Mouse (Mus musculus): ENCODE measurements around the gene 1500011B03Rik. TPM values are rescaled to one million over a fixed set of nuclear protein-coding genes. Genes with fewer than 3 reads are reported as not detected.

Gene 1500011B03Rik
- polyA plus RNA-seq, 1 experiment from 2014 or later = 91.9 TPM

- no peak overlapping the region for H3K27ac ChIP-seq (replicated peaks)
- H3K9ac ChIP-seq = no peak overlapping the region
- no peak for ATAC-seq (ENCODE audit: insufficient number of reproducible peaks, low FRiP score, low TSS enrichment, low read depth)
- H3K36me3 ChIP-seq = no peaks in the 10 kb centered on the region
- peaks cover 9% of the 10 kb centered on the region for H3K4me1 ChIP-seq
- no peak overlapping the region for H3K4me3 ChIP-seq (replicated peaks)
- H3K9me3 ChIP-seq (replicated peaks) = no peaks in the 10 kb centered on the region
- H3K4me2 ChIP-seq (replicated peaks) = no peak overlapping the region
- no peaks in the 10 kb centered on the region for H3K27me3 ChIP-seq
- 76% methylated on average over 7 of the region's 7 CpGs for WGBS
Measured at GRCm38 (mm10) chr5:114779956-114780489, 43.2 kb downstream of the 1500011B03Rik start.

GRCm38 (mm10) chr5:114776174-114776573, 47.1 kb downstream of the 1500011B03Rik start:
- Histone ChIP-seq H3K36me3 (no peaks in the 10 kb centered on the region), H3K4me1 (peaks cover 23% of the 10 kb centered on the region), H3K27ac (replicated peaks) (no peak overlapping the region), H3K9me3 (replicated peaks) (no peaks in the 10 kb centered on the region), H3K4me3 (replicated peaks) (peak overlapping the region; percentile 99; the same call in 1 of the 2 replicates), H3K4me2 (replicated peaks) (peak overlapping the region; percentile 87), H3K9ac (no peak overlapping the region), H3K27me3 (no peaks in the 10 kb centered on the region)
- 65% methylated on average over 7 of the region's 7 CpGs for WGBS
- no peak for ATAC-seq (ENCODE audit: insufficient number of reproducible peaks, low FRiP score, low TSS enrichment, low read depth)

GRCm38 (mm10) chr5:114775056-114775979, 48.0 kb downstream of the 1500011B03Rik start, which contains the start of gene Git2:
Git2 (minus strand) TSS chr5:114775517.
- Histone ChIP-seq H3K9ac (peak within 1 kb of the TSS; percentile 91), H3K4me1 (peaks cover 23% of the 10 kb centered on the region), H3K4me3 (replicated peaks) (peak within 1 kb of the TSS; percentile 99), H3K9me3 (replicated peaks) (no peaks in the 10 kb centered on the region), H3K4me2 (replicated peaks) (peak within 1 kb of the TSS; percentile 87), H3K27ac (replicated peaks) (peak within 1 kb of the TSS; percentile 95), H3K27me3 (no peaks in the 10 kb centered on the region), H3K36me3 (no peaks in the 10 kb centered on the region)
- WGBS = under 1% methylated on average over 63 of the region's 63 CpGs
- no peak for ATAC-seq (ENCODE audit: insufficient number of reproducible peaks, low FRiP score, low TSS enrichment, low read depth)

- WGBS = under 1% methylated on average over 73 of the region's 73 CpGs
- H3K9me3 ChIP-seq (replicated peaks) = no peaks in the 10 kb centered on the region
- H3K4me3 ChIP-seq (replicated peaks) = peak within 1 kb of the TSS; percentile 99
- peak within 1 kb of the TSS; percentile 91 for H3K9ac ChIP-seq
- no peaks in the 10 kb centered on the region for H3K27me3 ChIP-seq
- no peaks in the 10 kb centered on the region for H3K36me3 ChIP-seq
- peak within 1 kb of the TSS; percentile 87 for H3K4me2 ChIP-seq (replicated peaks)
- H3K4me1 ChIP-seq = peaks cover 23% of the 10 kb centered on the region
- peak within 1 kb of the TSS; percentile 95 for H3K27ac ChIP-seq (replicated peaks)
- ATAC-seq (ENCODE audit: insufficient number of reproducible peaks, low FRiP score, low TSS enrichment, low read depth) = peak; percentile 87
Measured at GRCm38 (mm10) chr5:114774403-114775051, 48.7 kb downstream of the 1500011B03Rik start, which contains the start of gene Ankrd13a. Ankrd13a (plus strand) TSS chr5:114774677.

- peaks cover 23% of the 10 kb centered on the region for H3K4me1 ChIP-seq
- no peak for ATAC-seq (ENCODE audit: insufficient number of reproducible peaks, low FRiP score, low TSS enrichment, low read depth)
- H3K4me2 ChIP-seq (replicated peaks) = peak overlapping the region; percentile 87
- H3K36me3 ChIP-seq = no peaks in the 10 kb centered on the region
- peak overlapping the region; percentile 99 for H3K4me3 ChIP-seq (replicated peaks)
- H3K27me3 ChIP-seq = no peaks in the 10 kb centered on the region
- no peaks in the 10 kb centered on the region for H3K9me3 ChIP-seq (replicated peaks)
- 2% methylated on average over 11 of the region's 11 CpGs for WGBS
- H3K9ac ChIP-seq = peak overlapping the region; percentile 91
- peak overlapping the region; percentile 95 for H3K27ac ChIP-seq (replicated peaks)
Measured at GRCm38 (mm10) chr5:114773780-114774179, 49.5 kb downstream of the 1500011B03Rik start.

GRCm38 (mm10) chr5:114773211-114773710, 50.0 kb downstream of the 1500011B03Rik start:
- H3K4me3 ChIP-seq (replicated peaks) = peak overlapping the region; percentile 99
- WGBS = under 1% methylated on average over 47 of the region's 52 CpGs
- H3K36me3 ChIP-seq = no peaks in the 10 kb centered on the region
- peak overlapping the region; percentile 92 for H3K9ac ChIP-seq
- H3K9me3 ChIP-seq (replicated peaks) = no peaks in the 10 kb centered on the region
- peak overlapping the region; percentile 87 for H3K4me2 ChIP-seq (replicated peaks)
- peaks cover 23% of the 10 kb centered on the region for H3K4me1 ChIP-seq
- ATAC-seq (ENCODE audit: insufficient number of reproducible peaks, low FRiP score, low TSS enrichment, low read depth) = peak; percentile 89
- peak overlapping the region; percentile 95 for H3K27ac ChIP-seq (replicated peaks)
- H3K27me3 ChIP-seq = no peaks in the 10 kb centered on the region

GRCm38 (mm10) chr5:114772456-114773203, 50.6 kb downstream of the 1500011B03Rik start:
- Histone ChIP-seq H3K4me2 (replicated peaks) (peak overlapping the region; percentile 87), H3K9me3 (replicated peaks) (no peaks in the 10 kb centered on the region), H3K36me3 (no peaks in the 10 kb centered on the region), H3K4me1 (peaks cover 23% of the 10 kb centered on the region), H3K27ac (replicated peaks) (peak overlapping the region; percentile 95), H3K4me3 (replicated peaks) (peak overlapping the region; percentile 99), H3K27me3 (no peaks in the 10 kb centered on the region), H3K9ac (peak overlapping the region; percentile 92)
- WGBS = under 1% methylated on average over 41 of the region's 57 CpGs
- ATAC-seq (ENCODE audit: insufficient number of reproducible peaks, low FRiP score, low TSS enrichment, low read depth) = peak; percentile 36

- Histone ChIP-seq H3K9me3 (replicated peaks) (no peaks in the 10 kb centered on the region), H3K4me2 (replicated peaks) (peak overlapping the region; percentile 87), H3K27me3 (no peaks in the 10 kb centered on the region), H3K4me1 (peaks cover 23% of the 10 kb centered on the region), H3K36me3 (no peaks in the 10 kb centered on the region), H3K4me3 (replicated peaks) (peak overlapping the region; percentile 99), H3K9ac (peak overlapping the region; percentile 92; the same call in 1 of the 2 replicates), H3K27ac (replicated peaks) (no peak overlapping the region)
- 62% methylated on average over 8 of the region's 8 CpGs for WGBS
- ATAC-seq (ENCODE audit: insufficient number of reproducible peaks, low FRiP score, low TSS enrichment, low read depth) = no peak
Measured at GRCm38 (mm10) chr5:114771796-114772195, 51.5 kb downstream of the 1500011B03Rik start.

GRCm38 (mm10) chr5:114769786-114770185, 53.5 kb downstream of the 1500011B03Rik start:
- no peak overlapping the region for H3K4me2 ChIP-seq (replicated peaks)
- no peak overlapping the region for H3K27ac ChIP-seq (replicated peaks)
- no peak for ATAC-seq (ENCODE audit: insufficient number of reproducible peaks, low FRiP score, low TSS enrichment, low read depth)
- peaks cover 15% of the 10 kb centered on the region for H3K36me3 ChIP-seq
- no peak overlapping the region for H3K4me3 ChIP-seq (replicated peaks)
- H3K4me1 ChIP-seq = peaks cover 13% of the 10 kb centered on the region
- no peak overlapping the region for H3K9ac ChIP-seq
- WGBS = 91% methylated on average over 8 of the region's 8 CpGs
- no peaks in the 10 kb centered on the region for H3K9me3 ChIP-seq (replicated peaks)
- H3K27me3 ChIP-seq = no peaks in the 10 kb centered on the region

GRCm38 (mm10) chr5:114767185-114767584, 56.1 kb downstream of the 1500011B03Rik start:
- no peak overlapping the region for H3K27ac ChIP-seq (replicated peaks)
- H3K36me3 ChIP-seq = peaks cover 40% of the 10 kb centered on the region
- H3K4me2 ChIP-seq (replicated peaks) = no peak overlapping the region
- H3K4me1 ChIP-seq = peaks cover 9% of the 10 kb centered on the region
- ATAC-seq (ENCODE audit: insufficient number of reproducible peaks, low FRiP score, low TSS enrichment, low read depth) = no peak
- no peaks in the 10 kb centered on the region for H3K9me3 ChIP-seq (replicated peaks)
- no peaks in the 10 kb centered on the region for H3K27me3 ChIP-seq
- H3K4me3 ChIP-seq (replicated peaks) = no peak overlapping the region
- H3K9ac ChIP-seq = no peak overlapping the region
- WGBS = 90% methylated on average over 7 of the region's 7 CpGs

Data from embryonic facial prominence, embryonic 15.5 days (tissue).